Mouse (Mus musculus) neural tube, embryonic 10.5 days (tissue): ENCODE measurements around the gene Edem3.
"Not testable (repeated sequence)": the region's sequence is repeated elsewhere in the genome, so short reads cannot be mapped to it uniquely, and the experiment has no call there.

Source experiments
- DNase-seq: peaks from one replicate; pipeline ENCODE4 v3.0.0-alpha.2; 2017; ENCODE audit warnings: low spot score; ENCODE audit errors: extremely low spot score

The Edem3 gene

DNA sequence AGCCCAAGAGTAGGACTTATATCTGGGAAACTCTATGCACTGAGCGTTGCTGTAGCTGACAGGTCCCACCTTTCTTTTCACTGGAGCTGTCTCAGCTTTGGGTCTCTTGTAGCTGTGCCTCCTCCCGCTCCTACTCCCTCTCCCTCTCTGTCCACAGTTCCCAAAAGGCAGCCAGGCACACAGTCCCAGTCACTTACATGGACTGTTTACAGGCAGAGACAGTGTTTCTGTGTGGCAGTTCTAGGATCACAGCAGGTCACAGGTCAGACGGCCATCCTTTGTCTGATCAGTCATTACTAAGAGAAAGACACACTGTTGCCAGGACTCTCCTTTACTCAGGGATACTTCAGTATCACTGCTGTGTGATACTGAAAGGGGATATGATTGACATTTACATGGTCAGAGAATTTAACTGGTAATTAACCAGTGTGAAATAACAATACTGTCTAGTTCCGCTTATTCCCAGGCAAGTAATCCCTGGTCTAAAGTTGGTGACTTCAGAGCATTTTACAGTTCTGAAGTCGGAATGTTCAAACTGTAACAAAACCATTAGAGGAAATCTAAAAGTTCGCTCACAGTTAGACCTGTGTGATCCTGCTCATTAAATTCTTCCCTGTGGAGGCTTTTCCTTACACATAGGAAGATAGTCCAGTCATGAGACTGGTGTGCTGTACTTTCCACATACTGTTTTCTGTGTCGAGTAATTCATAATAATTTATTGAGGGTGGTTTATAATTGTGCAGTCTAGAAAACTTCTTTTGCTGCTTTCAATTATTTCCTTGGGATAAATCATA is 55.7 kb downstream of the Edem3 start:
- no peak for DNase-seq

GRCm38 (mm10) chr1:151811456-151811855 is 56.3 kb downstream of the Edem3 start:
- DNase-seq, result no peak

DNA sequence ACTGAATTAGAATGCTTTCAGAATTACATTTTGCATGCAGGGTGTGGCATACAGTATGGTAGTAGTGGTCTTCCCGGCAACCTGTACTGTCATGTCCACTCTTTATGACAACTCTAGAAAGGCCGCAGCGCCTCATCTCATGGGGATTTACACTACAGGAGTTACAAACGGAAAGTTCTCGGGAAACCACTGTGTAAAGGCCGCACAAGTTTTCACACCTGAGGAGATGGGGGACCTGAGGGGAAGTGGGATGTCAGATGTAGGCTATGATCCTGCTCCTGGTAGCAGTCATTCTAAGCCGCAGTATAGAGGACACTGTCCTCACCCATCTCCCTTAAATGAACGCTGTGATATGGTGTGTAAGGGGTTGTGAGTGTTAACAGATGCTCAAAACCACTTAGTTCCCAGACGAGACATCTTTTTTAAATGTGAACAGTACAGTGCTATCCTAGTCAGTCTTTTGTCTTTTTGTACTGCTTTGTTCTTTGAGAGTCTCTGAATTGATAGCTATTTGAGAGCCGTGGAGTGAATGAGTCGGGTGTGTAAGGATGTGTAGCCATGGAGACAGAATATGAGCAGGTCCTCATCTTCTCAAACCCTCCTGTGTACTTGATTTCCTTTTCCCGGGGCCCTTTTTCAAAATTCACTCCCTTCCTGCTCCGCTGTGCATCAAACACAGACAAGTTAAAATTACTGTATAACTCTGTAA is 57.0 kb downstream of the Edem3 start:
- DNase-seq, result no peak

- DNase-seq, result no peak
Measured at GRCm38 (mm10) chr1:151816051-151816450, 60.9 kb downstream of the Edem3 start.

DNA sequence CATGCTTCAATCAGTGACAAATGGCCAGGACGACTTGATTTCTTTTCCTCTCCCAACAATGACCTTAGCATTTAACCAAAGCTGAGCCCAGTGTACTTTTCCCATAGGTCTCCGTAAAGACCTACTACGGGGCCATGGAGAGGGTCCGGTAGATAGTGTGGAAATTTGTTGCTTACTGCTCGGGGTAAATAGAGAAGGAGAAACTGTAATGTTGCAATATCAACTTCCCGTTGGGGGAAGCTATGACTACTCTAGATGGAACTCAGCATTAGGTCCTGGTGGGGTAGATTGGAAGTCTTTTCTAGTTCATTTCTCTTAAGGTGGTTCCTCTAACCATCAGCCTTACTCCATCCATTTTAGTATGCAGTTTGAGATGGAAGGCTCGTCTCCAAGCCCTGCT is 64.0 kb downstream of the Edem3 start:
- DNase-seq, result no peak

DNA sequence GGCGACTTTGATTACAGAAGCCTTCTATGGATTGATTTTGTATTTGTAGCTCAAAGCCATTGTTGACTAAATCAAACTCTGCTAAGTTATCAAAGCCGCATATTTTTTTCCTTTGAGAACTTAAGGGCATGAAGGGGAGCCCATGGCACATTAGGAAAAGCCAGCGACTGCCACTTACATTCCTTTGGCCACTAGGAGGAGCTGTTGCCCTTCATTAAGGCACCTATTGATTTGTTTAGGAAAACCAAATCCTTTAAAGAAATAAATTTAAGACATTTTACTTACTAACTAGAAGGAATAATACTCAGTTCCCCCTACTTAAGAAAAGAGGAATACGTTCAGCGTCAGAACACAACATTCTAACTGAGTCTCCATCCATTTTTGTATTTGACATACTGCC is 65.3 kb downstream of the Edem3 start:
- peak; percentile 58 for DNase-seq

- no peak for DNase-seq
Measured at GRCm38 (mm10) chr1:151825065-151825464, 69.9 kb downstream of the Edem3 start.

GRCm38 (mm10) chr1:151831791-151832190 is 76.6 kb downstream of the Edem3 start:
- no peak for DNase-seq

- DNase-seq, result no peak
Measured at GRCm38 (mm10) chr1:151835261-151835660, 80.1 kb downstream of the Edem3 start.

- DNase-seq, result not testable (repeated sequence)
Measured at GRCm38 (mm10) chr1:151840345-151840744, 85.2 kb downstream of the Edem3 start.

GRCm38 (mm10) chr1:151845252-151845832 is 90.2 kb downstream of the Edem3 start:
- no peak for DNase-seq

- peak; percentile 12 for DNase-seq
Measured at GRCm38 (mm10) chr1:151845926-151846782, 91.0 kb downstream of the Edem3 start.

- no peak for DNase-seq
Measured at GRCm38 (mm10) chr1:151848286-151848685, 93.1 kb downstream of the Edem3 start.

DNA sequence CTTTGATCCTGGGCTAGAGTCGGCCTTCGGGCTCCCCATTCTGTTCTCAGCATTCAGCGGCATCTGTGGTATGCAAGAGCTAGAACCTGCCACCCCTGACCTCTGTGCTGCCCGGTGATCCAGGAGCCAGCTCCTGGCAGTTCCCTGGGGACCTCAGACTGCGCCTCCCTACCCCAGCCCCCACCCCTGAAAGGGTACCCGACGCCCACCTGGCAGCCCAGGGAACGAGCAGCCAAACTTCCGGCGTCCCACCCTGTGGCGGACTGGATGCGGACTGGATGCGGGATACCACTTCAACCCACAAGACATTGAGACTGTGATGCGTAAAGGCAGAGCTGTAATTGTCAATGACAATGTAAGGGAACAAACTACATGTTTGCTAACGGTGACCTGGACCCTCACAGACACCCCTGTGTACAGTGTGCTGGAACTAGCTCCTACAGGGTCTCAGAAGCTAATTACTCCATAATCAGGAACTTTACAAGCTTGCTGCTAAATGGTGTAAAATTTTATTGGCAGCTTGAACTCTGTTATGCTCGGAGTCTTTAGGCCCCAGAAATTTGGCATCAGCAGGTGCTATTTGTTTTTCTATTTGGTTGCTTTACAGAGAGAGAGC is 94.9 kb downstream of the Edem3 start:
- DNase-seq, result no peak

DNA sequence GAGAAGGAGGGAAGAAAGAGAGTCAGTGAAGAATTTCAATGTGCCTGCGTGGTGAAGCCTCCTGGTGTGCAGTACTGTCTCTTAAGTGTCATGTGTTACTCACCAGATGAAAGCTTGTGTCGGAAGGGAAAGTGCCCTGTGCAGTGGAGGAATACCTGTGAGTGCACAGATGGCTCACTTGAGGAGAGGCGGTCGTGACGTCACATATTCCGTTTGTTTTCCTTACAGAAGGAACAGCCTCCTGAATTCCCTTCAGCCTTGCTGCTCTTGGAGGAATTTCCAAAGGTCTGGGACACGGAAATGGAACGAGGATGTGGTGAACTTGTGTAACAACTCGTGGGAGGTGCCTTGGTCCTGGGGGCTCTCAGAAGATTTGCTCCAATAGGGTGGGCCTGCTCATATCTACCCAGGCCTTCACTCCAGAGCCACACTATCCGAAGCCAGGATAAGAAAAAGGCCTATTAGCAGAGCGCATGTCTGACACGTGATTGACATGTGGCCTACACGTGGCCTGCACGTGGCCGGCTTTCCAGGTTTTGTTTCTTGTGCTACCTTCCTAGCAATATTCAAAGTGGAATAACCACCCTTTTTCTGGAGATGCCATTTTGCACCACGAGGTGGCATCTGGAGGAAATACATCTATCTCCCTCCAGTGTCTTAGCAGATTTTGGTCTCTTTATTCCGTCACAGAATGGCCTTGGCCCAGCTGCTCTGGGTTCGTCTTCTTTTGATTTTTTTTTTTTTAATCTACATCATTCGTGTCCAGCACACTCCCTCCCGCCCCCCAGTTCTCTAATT is 96.1 kb downstream of the Edem3 start:
- peak; percentile 12 for DNase-seq

- no peak for DNase-seq
Measured at GRCm38 (mm10) chr1:151851976-151852375, 96.8 kb downstream of the Edem3 start.

- no peak for DNase-seq
Measured at GRCm38 (mm10) chr1:151855561-151855960, 100.4 kb downstream of the Edem3 start.

DNA sequence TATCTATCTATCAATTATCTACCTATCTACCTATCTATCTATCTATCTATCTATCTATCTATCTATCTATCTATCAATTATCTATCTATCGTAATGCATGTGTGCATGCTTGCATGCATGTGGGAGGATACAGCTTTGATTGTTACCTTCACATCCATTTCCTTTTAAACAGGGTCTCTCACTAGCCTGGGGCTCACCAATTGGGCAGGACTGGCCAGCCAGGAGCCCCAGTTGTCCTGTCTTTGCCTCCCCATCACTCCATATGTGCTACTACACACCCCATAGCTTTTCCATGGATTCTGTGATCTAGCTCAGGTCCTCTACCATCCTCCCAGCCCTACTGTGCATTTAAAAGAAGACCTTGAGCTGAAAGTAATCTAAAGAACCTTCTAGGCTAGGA is 103.3 kb downstream of the Edem3 start:
- no peak for DNase-seq

- no peak for DNase-seq
Measured at GRCm38 (mm10) chr1:151861334-151861995, 106.3 kb downstream of the Edem3 start.

GRCm38 (mm10) chr1:151862109-151862508 is 106.9 kb downstream of the Edem3 start:
- DNase-seq, result no peak
